Mouse (Mus musculus) embryonic facial prominence, embryonic 11.5 days (tissue): ENCODE measurements around the gene Cwc27. TPM values are rescaled to one million over a fixed set of nuclear protein-coding genes. Genes with fewer than 3 reads are reported as not detected.

ENCODE experiments used
- ATAC-seq: fragments of 200-750 bp; cut with Nextera tagmentation; replicated peaks from 2 replicates; pipeline ENCODE4 v1.8.0; 2017; ENCODE audit warnings: low read depth; ENCODE audit not compliant: insufficient number of reproducible peaks, low FRiP score, low TSS enrichment
- DNase-seq: peaks from one replicate; pipeline ENCODE4 v3.0.0-alpha.2; 2015; ENCODE audit warnings: low spot score
- H3K27ac ChIP-seq: fragments of 300-500 bp; sonication (generic); replicated peaks from 2 replicates; pipeline ENCODE4 v1.5.1; 2014; ENCODE audit warnings: mild to moderate bottlenecking, low read depth, low read length, control low read depth
- H3K27me3 ChIP-seq: fragments of 300-500 bp; sonication (generic); 2 replicates; pipeline ENCODE4 v1.6.1; 2014; ENCODE audit warnings: mild to moderate bottlenecking, low read length, moderate library complexity, mixed read lengths; ENCODE audit not compliant: control insufficient read depth, insufficient read depth
- H3K36me3 ChIP-seq: fragments of 300-500 bp; sonication (generic); replicated peaks from 2 replicates; pipeline ENCODE4 v1.6.1; 2014; ENCODE audit warnings: low read depth, mild to moderate bottlenecking, low read length, moderate library complexity, mixed read lengths; ENCODE audit not compliant: control insufficient read depth, insufficient read depth
- H3K4me1 ChIP-seq: fragments of 300-500 bp; sonication (generic); 2 replicates; pipeline ENCODE4 v1.6.1; 2014; ENCODE audit warnings: low read length, mixed read lengths; ENCODE audit not compliant: control insufficient read depth, insufficient read depth
- H3K4me2 ChIP-seq: fragments of 300-500 bp; sonication (generic); 2 replicates; pipeline ENCODE4 v1.6.1; 2014; ENCODE audit warnings: low read depth, mild to moderate bottlenecking, control low read depth, low read length, moderate library complexity
- H3K4me3 ChIP-seq: fragments of 300-500 bp; sonication (generic); 2 replicates; pipeline ENCODE4 v1.5.1; 2014; ENCODE audit warnings: low read depth, low read length, control low read depth
- H3K9ac ChIP-seq: fragments of 300-500 bp; sonication (generic); replicated peaks from 2 replicates; pipeline ENCODE4 v1.6.1; 2014; ENCODE audit warnings: mild to moderate bottlenecking, control low read depth, low read length
- H3K9me3 ChIP-seq: fragments of 300-500 bp; sonication (generic); replicated peaks from 2 replicates; pipeline ENCODE4 v1.6.1; 2016; ENCODE audit warnings: mild to moderate bottlenecking, low read length, inconsistent platforms, mixed read lengths; ENCODE audit not compliant: control insufficient read depth
- WGBS: fragments of 180-500 bp; shearing (Covaris S2); extraction: QIAGEN DNeasy Blood & Tissue Kit; methylation state at CpG from one replicate; pipeline ENCODE4 v1.1.7; 2014; 5-methylcytosine and 5-hydroxymethylcytosine counted together
- polyA plus RNA-seq: library from polyadenylated mRNA; unstranded; fragments of >200 nt; fragmentation: Nextera tagmentation; extraction: Ambion mirVana; gene quantifications from 2 replicates; pipeline ENCODE4 v1.2.1, GENCODE M21; 2014

Gene Cwc27
- polyA plus RNA-seq, 1 experiment from 2014 or later = 34.0 TPM

DNA sequence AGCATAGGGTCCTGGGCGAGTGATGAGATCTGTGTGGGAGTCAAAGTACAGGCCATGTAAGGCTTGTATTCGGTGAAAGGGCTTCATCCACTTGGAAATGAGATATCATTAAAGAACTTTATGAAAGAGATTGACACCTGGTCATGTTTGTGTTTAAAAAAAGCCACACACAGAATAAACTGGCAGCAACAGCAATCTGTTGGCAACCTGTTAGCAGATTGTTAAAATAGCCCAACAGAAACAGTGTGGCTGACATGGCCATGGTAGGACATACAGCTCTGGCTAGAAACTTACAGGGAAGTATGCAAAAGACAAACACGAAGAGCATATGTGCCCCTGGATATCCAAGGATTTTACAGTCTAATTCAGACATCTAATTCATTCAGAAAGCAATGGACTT lies 124.2 kb downstream of the Cwc27 start:
- no peak overlapping the region for H3K4me2 ChIP-seq
- DNase-seq = no peak
- H3K4me1 ChIP-seq = no peaks in the 10 kb centered on the region; the same call in 1 of the 2 replicates
- 78% methylated on average over 3 of the region's 3 CpGs for WGBS
- H3K27ac ChIP-seq = no peak overlapping the region
- no peak overlapping the region for H3K9ac ChIP-seq
- no peak for ATAC-seq
- H3K9me3 ChIP-seq = no peaks in the 10 kb centered on the region
- no peak overlapping the region for H3K4me3 ChIP-seq
- no peaks in the 10 kb centered on the region for H3K36me3 ChIP-seq
- H3K27me3 ChIP-seq = no peaks in the 10 kb centered on the region

GRCm38 (mm10) chr13:104685537-104685936 lies 131.4 kb downstream of the Cwc27 start:
- Histone ChIP-seq H3K4me3 (no peak overlapping the region), H3K4me1 (no peaks in the 10 kb centered on the region), H3K27me3 (no peaks in the 10 kb centered on the region), H3K9ac (no peak overlapping the region), H3K36me3 (no peaks in the 10 kb centered on the region), H3K27ac (no peak overlapping the region), H3K4me2 (no peak overlapping the region), H3K9me3 (no peaks in the 10 kb centered on the region)
- 50% methylated on average over 2 of the region's 2 CpGs for WGBS
- no peak for ATAC-seq
- no peak for DNase-seq

GRCm38 (mm10) chr13:104684361-104685011 lies 132.5 kb downstream of the Cwc27 start:
- WGBS = 13% methylated on average over 6 of the region's 6 CpGs
- H3K9ac ChIP-seq = no peak overlapping the region
- no peaks in the 10 kb centered on the region for H3K27me3 ChIP-seq
- H3K27ac ChIP-seq = no peak overlapping the region
- no peaks in the 10 kb centered on the region for H3K36me3 ChIP-seq
- no peaks in the 10 kb centered on the region for H3K9me3 ChIP-seq
- peak; percentile 17 for DNase-seq
- H3K4me1 ChIP-seq = no peaks in the 10 kb centered on the region
- H3K4me3 ChIP-seq = no peak overlapping the region
- ATAC-seq = no peak
- no peak overlapping the region for H3K4me2 ChIP-seq

- WGBS = 65% methylated on average over 1 of the region's 1 CpGs
- H3K36me3 ChIP-seq = no peaks in the 10 kb centered on the region
- DNase-seq (peak; percentile 71), ATAC-seq (no peak)
- H3K4me3 ChIP-seq = no peak overlapping the region
- H3K9ac ChIP-seq = no peak overlapping the region
- no peaks in the 10 kb centered on the region for H3K27me3 ChIP-seq
- H3K27ac ChIP-seq = no peak overlapping the region
- no peaks in the 10 kb centered on the region for H3K9me3 ChIP-seq
- no peaks in the 10 kb centered on the region for H3K4me1 ChIP-seq
- no peak overlapping the region for H3K4me2 ChIP-seq
Measured at GRCm38 (mm10) chr13:104681212-104681611, 135.7 kb downstream of the Cwc27 start.

DNA sequence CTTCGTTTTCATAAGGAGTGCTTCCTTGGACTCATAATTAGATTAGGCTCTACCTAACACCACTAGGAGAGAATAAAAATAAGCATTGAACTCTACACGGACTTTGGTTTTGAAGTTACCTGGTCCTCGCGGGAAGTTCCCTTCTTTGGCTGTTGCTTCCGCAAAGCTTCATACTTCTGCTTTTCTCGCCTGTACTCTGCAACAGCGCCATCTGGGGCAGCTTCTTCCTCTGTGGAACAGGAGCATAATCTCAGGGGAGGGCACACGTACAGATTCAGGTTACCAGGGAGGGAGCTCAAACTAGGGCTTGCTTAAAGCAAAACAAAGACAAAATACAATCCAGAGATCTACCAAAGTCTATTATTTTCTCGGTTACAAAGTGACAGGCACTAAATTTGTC lies 155.8 kb downstream of the Cwc27 start:
- Histone ChIP-seq H3K9me3 (no peaks in the 10 kb centered on the region), H3K36me3 (no peaks in the 10 kb centered on the region), H3K4me1 (no peaks in the 10 kb centered on the region), H3K4me2 (no peak overlapping the region), H3K27ac (no peak overlapping the region), H3K9ac (no peak overlapping the region), H3K4me3 (no peak overlapping the region), H3K27me3 (no peaks in the 10 kb centered on the region)
- DNase-seq (no peak), ATAC-seq (no peak)
- 85% methylated on average over 9 of the region's 9 CpGs for WGBS

GRCm38 (mm10) chr13:104660042-104660680 lies 156.8 kb downstream of the Cwc27 start:
- no peaks in the 10 kb centered on the region for H3K9me3 ChIP-seq
- ATAC-seq (no peak), DNase-seq (no peak)
- no peak overlapping the region for H3K4me3 ChIP-seq
- no peaks in the 10 kb centered on the region for H3K27me3 ChIP-seq
- H3K9ac ChIP-seq = no peak overlapping the region
- H3K36me3 ChIP-seq = no peaks in the 10 kb centered on the region
- 93% methylated on average over 7 of the region's 7 CpGs for WGBS
- no peaks in the 10 kb centered on the region for H3K4me1 ChIP-seq
- H3K27ac ChIP-seq = no peak overlapping the region
- H3K4me2 ChIP-seq = no peak overlapping the region

DNA sequence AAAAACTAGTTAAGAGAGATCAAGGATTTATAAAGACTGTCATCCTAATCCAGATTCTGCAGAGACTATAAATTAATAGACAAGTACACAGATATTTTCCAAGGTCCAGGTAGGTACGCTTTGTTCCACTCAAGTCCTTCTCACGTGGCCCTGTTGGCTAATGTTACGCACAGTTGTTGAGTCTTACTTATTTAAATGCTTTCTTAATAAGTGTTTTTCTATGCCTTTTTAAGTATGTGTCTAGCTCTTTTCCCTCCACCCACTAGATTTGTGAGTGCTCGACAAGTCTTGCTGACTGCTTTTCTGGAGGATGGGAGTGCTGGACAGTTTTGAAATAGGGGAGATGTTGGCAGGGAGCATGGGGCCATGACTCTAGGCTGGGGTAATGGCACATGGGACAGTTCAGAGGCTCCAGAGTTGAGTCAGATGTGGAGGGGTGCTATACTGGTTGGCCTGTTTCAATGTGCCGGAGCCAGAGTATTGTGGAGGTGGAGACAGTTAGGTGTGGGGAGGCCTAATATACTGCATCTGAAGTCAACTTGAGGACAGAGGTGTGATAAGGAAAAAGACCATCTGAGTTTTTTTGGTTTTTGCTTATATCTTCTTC lies 160.2 kb downstream of the Cwc27 start:
- Histone ChIP-seq H3K27ac (no peak overlapping the region), H3K36me3 (no peaks in the 10 kb centered on the region), H3K4me2 (no peak overlapping the region), H3K4me3 (no peak overlapping the region), H3K4me1 (no peaks in the 10 kb centered on the region; the same call in 1 of the 2 replicates), H3K9ac (no peak overlapping the region), H3K27me3 (no peaks in the 10 kb centered on the region), H3K9me3 (no peaks in the 10 kb centered on the region)
- ATAC-seq (no peak), DNase-seq (no peak)
- WGBS = 92% methylated on average over 5 of the region's 5 CpGs

GRCm38 (mm10) chr13:104655137-104655536 lies 161.8 kb downstream of the Cwc27 start:
- Histone ChIP-seq H3K27me3 (no peaks in the 10 kb centered on the region), H3K36me3 (no peaks in the 10 kb centered on the region), H3K4me3 (no peak overlapping the region), H3K4me1 (no peaks in the 10 kb centered on the region; the same call in 1 of the 2 replicates), H3K4me2 (no peak overlapping the region), H3K27ac (no peak overlapping the region), H3K9me3 (no peaks in the 10 kb centered on the region), H3K9ac (no peak overlapping the region)
- WGBS = 63% methylated on average over 3 of the region's 3 CpGs
- ATAC-seq = no peak
- no peak for DNase-seq
